Mouse (Mus musculus) bone marrow, adult 2 months (tissue): ENCODE measurements around the gene Map2k5. TPM values are rescaled to one million over a fixed set of nuclear protein-coding genes. Genes with fewer than 3 reads are reported as not detected.

Experiments used
- H3K27ac ChIP-seq: fragments of 200-500 bp; 2 replicates; pipeline ENCODE4 v1.5.1; 2012; ENCODE audit warnings: low read depth, mild to moderate bottlenecking, control low read depth, inconsistent platforms, low read length; ENCODE audit not compliant: control insufficient read depth, poor library complexity, insufficient read depth
- H3K4me1 ChIP-seq: fragments of 200-500 bp; 2 replicates; pipeline ENCODE4 v1.6.1; 2011; ENCODE audit warnings: low read length; ENCODE audit not compliant: control insufficient read depth, insufficient read depth
- H3K4me3 ChIP-seq: fragments of 200-500 bp; replicated peaks from 2 replicates; pipeline ENCODE3; 2011; ENCODE audit warnings: mild to moderate bottlenecking, low read depth, low read length, control low read depth; ENCODE audit not compliant: control insufficient read depth
- CTCF ChIP-seq: fragments of 200-500 bp; IDR thresholded peaks from 2 replicates; pipeline ENCODE4 v1.5.1; 2011; ENCODE audit warnings: low read length, control low read depth; ENCODE audit not compliant: control insufficient read depth, insufficient read depth
- POLR2A ChIP-seq: fragments of 200-500 bp; IDR thresholded peaks from 2 replicates; pipeline ENCODE4 v1.6.1; 2011; ENCODE audit warnings: low read depth, mild to moderate bottlenecking, control low read depth, low read length, borderline replicate concordance; ENCODE audit not compliant: control insufficient read depth
- WGBS: fragments of 180-500 bp; shearing (Covaris S2); methylation state at CpG from one replicate; pipeline ENCODE4 v1.1.7; 2018; 5-methylcytosine and 5-hydroxymethylcytosine counted together
- polyA plus RNA-seq: library from polyadenylated mRNA; stranded (reverse); fragments of >200 nt; gene quantifications from 2 replicates; pipeline ENCODE4 v1.2.4, GENCODE M21; 2011; ENCODE audit warnings: low replicate concordance; ENCODE audit not compliant: missing spikeins, insufficient read depth, insufficient read length

Map2k5 gene
- polyA plus RNA-seq, 1 experiment: 13.9 TPM

DNA sequence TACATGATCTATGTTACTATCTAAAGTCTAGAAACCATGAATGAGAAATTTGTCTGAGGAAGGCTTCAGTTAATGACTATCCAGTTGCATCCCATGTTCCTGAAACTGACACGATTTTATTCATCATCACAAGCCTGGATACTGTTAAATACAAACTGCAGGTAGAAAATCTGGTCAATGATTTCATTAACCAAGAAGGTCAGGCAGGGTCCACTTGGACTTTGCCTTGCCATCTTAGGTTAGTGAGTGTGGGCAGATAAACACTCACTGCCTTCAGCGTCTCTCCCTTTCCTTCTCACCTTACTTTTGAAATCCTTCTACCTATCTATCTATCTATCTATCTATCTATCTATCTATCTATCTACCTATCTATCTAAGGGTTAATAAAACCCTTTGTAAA is 13.6 kb upstream of the Map2k5 start:
- no peak overlapping the region for H3K4me3 ChIP-seq
- no peaks in the 10 kb centered on the region for H3K4me1 ChIP-seq
- 76% methylated on average over 2 of the region's 2 CpGs for WGBS
- TF ChIP-seq CTCF (no peak), POLR2A (no peak)
- H3K27ac ChIP-seq: no peak overlapping the region

DNA sequence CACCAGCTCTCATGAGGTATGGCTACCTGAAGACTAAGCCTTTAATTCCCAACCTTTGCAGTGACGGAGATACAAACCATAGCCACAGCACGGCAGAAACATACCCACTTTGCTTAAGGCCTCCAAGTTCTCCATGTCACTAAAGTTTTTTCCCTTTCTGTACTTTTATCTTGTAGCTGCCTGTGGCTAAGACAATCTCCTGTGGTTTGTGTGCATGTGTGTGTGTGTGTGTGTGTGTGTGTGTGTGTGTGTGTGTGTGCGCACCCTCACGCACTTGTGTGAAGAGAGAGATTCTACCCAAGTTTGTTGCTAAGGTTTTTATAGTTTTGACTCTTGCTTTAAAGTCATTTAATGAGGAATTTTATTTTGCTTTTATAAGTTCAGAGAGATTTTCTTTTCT is 5.1 kb upstream of the Map2k5 start:
- WGBS: 68% methylated on average over 4 of the region's 4 CpGs
- Histone ChIP-seq H3K4me3 (no peak overlapping the region), H3K27ac (no peak overlapping the region), H3K4me1 (no peaks in the 10 kb centered on the region)
- TF ChIP-seq CTCF (no peak), POLR2A (no peak)

DNA sequence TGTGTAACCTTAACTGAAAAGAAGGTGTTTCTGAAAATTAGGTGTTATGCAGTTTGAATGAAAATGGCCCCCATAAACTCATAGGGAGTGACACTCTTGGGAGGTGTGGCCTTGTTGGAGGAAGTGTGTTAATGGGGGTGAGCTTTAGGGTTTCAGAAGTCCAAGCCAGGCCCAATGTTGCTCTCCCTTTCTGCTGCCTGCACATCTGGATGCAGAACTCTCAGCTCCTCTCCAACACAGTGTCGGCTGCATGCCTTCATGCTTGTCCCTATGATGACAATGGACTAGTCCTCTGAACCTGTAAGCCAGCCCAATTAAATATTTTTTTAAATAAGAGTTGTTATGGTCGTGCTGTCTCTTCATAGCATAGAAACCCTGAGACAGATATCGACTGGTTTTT is 2.6 kb upstream of the Map2k5 start:
- Histone ChIP-seq H3K27ac (no peak overlapping the region), H3K4me3 (no peak overlapping the region), H3K4me1 (no peaks in the 10 kb centered on the region; the same call in 1 of the 2 replicates)
- WGBS: 89% methylated on average over 3 of the region's 3 CpGs
- TF ChIP-seq CTCF: no peak
- TF ChIP-seq POLR2A: no peak

DNA sequence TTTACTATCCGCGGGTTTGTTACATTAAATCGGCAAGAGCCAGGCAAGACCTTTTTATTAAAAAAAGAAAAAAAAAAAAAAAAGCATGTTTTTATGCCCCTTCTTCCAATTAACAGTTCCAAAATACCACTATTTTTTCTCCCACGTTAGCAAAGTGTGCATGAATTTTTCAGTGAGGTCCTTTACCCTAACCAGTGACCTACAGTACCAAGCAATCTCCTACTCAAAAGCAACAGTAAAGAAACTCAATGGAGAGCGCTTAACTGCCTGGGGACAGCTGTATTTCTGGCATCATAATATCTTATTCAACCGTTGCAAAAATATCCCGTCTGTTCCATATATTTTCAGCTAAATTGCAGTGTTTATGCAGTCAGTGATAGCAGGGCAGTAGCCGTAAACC is 472 bp upstream of the Map2k5 start:
- TF ChIP-seq CTCF (no peak), POLR2A (no peak)
- Histone ChIP-seq H3K27ac (0 out of 2 replicates have a peak overlapping the region, but pooled peaks have one; percentile 89), H3K4me1 (no peaks in the 10 kb centered on the region; the same call in 1 of the 2 replicates), H3K4me3 (peak overlapping the region; percentile 85)
- 24% methylated on average over 8 of the region's 8 CpGs for WGBS

DNA sequence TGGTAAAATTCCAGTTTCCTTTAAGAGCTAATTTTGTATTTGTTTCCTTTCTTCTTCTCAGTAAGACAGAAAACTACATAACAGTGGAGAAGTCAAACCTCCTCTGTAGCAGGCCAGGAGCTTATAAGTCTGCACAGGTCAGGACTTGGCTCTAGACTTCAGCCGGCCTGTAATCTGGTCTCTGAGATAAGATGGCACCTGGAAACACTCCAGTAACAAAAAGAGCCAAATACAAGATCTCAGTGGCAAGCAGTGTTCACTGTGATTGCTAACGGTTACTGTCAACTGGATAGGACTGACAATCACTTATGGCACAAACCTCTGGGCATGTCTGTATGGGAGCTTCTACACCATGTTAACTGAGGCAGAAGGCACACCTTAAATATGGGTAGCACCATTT is 4.4 kb downstream of the Map2k5 start:
- H3K4me1 ChIP-seq: no peaks in the 10 kb centered on the region; the same call in 1 of the 2 replicates
- no peak overlapping the region for H3K4me3 ChIP-seq
- TF ChIP-seq CTCF (no peak), POLR2A (no peak)
- H3K27ac ChIP-seq: no peak overlapping the region
- 58% methylated on average over 2 of the region's 2 CpGs for WGBS

DNA sequence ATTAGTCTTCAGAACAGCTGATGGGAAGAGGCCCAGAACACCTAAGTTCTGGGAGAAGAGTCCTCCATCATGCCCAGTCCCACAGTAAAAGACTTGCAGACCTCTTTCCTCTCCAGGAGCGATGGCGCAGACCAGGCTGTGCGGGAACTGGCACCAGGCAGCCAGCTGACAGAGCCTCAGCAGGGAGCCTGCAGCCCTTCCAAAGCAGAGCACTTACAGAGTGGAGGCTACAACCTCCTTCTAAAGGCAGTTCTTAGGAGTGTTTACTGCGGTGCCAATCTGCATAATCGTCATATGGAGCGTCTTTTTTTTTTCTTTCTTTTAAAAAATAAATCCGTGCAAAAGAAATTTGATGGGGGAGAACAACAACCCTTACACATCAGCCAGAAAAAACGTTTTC is 5.2 kb downstream of the Map2k5 start:
- Histone ChIP-seq H3K27ac (no peak overlapping the region), H3K4me3 (no peak overlapping the region), H3K4me1 (no peaks in the 10 kb centered on the region; the same call in 1 of the 2 replicates)
- TF ChIP-seq CTCF (no peak), POLR2A (no peak)
- 89% methylated on average over 8 of the region's 8 CpGs for WGBS

DNA sequence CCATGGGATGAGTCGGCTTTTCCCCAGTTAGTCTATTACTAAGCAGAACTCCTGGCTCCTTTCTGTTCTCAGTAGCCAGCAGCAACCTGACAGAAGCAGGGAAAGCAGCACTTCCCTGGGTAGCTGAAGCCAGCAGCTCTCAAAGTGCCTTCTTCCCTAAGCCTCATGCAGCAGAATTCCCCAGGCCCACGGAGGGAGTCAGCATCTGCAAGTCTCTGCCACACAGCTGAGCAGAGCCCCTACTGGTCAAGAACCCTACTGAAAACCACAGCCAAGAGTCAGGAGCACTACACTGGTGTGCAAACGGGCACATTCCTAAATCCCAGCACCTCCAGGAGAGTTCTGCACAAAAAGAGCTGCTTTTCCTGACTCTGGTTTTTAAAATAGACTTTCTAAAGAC is 17.3 kb downstream of the Map2k5 start:
- 72% methylated on average over 3 of the region's 3 CpGs for WGBS
- TF ChIP-seq CTCF (no peak), POLR2A (no peak)
- Histone ChIP-seq H3K4me1 (no peaks in the 10 kb centered on the region), H3K4me3 (no peak overlapping the region), H3K27ac (no peak overlapping the region)

DNA sequence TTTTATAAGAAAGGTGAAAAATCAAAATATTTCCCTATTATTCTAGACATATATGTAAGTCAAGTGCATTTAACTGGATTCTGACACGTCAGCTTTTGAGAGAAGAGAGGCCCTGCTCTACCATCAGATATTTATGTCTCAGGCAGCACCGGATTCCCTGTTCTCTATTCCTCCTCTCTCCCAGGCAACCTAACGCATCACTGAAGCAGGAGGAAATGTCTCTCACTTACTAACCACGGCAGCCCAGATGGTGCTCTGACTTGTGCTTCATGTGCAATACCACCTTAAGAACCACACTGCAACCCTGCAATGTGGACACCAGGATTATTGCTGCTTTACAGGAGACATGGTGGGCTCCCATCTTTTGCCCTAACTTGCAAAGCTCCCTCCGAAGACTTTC is 18.7 kb downstream of the Map2k5 start:
- no peak overlapping the region for H3K27ac ChIP-seq
- H3K4me3 ChIP-seq: no peak overlapping the region
- WGBS: 72% methylated on average over 5 of the region's 5 CpGs
- no peaks in the 10 kb centered on the region for H3K4me1 ChIP-seq
- no peak for TF ChIP-seq POLR2A

DNA sequence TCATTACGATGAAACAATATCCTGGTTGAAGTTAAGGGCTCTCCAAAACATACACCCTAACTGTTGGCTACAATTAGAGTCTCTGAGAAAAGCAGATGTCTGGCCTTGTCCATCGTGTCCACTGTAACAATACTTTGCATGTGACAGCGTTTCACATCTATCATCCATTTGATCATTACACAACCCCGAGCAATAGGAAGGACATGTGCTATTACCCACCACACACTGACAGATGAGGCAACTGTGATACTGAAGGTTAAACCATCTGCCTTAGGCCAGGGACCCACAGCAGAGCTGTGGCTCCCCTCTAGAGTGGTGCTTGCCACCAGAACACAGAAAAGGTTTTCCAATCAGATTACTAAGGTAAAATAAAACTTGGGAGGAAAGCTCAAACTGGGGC is 21.0 kb downstream of the Map2k5 start:
- no peak overlapping the region for H3K4me3 ChIP-seq
- TF ChIP-seq CTCF: no peak
- no peak for TF ChIP-seq POLR2A
- no peak overlapping the region for H3K27ac ChIP-seq
- WGBS: 59% methylated on average over 4 of the region's 4 CpGs
- H3K4me1 ChIP-seq: no peaks in the 10 kb centered on the region
